Mouse (Mus musculus) mouse embryonic stem cell (cell line): ENCODE results near the gene Ttc8.

Source experiments
- in situ Hi-C, 2 experiments: fragments of 300-500 bp; cut with MboI; formaldehyde crosslinking; loops; 1 replicate in 1 of 2; 3 replicates in 1 of 2; pipeline ENCODE4 v1.14.3; 2019 to 2020; ENCODE audit warnings: low sequenced_read_pairs in 2 of 2, low pct_unique_long_range_greater_than_20kb in 1 of 2, mixed read lengths in 1 of 2; ENCODE audit not compliant: unreplicated experiment in 1 of 2

Gene Ttc8

DNA sequence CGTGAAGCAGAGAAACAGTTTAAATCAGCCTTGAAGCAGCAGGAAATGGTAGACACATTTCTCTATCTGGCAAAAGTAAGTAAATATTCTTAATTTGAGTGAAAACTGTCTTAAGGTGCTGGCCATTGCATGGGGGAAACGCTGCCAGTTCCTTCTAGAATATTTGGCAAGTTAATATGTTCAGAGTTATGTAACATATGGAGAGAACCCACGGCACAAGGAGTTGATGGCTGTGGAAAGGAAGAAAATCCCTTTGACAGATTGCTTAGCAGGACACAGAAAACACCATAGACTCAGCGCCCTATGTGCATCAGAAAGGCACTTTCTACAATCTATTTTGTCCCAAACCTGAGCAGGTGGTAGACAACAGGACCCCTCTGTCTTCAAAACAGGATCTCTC is 41.0 kb downstream of the Ttc8 start:
- in situ Hi-C loops, result no loop called here

DNA sequence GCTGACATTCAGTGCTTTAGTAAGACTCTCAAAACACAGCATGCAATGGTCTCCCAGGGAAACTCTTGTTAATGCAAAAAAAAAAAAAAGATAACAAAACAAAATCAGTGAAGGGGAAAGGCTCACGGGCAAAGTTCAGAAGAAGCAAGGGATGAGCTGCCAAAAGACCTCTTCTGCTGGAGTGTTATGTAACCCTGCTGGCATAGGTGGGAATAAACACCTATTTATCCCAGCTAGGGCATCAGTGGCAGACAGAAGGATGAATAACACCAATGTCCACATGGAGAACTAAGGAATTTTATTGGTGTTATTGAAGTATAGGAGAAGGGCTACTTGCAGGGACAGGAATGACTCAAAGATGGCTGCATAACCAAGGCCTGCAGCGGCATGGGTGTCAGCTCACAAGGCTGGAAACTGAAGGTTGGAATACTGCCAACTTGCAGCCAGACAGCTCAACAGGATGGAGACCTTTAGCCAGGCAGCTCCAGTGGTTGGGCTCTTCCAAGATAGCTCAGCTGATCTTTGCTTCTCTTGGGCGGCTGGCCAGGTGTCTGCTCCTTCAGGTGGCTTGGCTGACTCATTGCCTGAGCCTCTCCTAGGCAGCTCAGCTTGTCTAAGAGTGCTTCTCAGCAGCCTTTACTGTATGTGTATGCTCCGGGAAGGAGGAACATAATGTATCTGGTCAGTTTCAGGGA is 45.2 kb downstream of the Ttc8 start:
- in situ Hi-C loops, result no loop called here

DNA sequence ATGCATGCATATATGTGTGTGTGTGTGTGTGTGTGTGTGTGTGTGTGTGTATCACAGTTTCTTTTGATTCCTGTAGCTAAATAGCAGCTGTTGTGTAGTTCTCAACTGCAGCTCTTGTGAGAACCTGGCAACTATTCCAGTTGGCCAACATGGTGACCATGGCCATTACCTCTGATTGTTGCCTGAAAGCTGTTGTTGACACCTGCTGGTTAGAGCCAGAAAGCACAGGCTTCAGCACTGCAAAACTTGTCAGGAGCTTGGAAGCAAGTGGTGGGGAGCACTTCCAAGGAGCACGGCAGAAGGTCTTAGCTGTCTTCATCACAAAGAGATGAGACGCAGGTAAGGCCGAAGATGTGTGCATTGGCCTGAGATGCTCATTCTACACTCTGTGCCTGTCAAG is 51.9 kb downstream of the Ttc8 start:
- in situ Hi-C loops, result no loop called here

DNA sequence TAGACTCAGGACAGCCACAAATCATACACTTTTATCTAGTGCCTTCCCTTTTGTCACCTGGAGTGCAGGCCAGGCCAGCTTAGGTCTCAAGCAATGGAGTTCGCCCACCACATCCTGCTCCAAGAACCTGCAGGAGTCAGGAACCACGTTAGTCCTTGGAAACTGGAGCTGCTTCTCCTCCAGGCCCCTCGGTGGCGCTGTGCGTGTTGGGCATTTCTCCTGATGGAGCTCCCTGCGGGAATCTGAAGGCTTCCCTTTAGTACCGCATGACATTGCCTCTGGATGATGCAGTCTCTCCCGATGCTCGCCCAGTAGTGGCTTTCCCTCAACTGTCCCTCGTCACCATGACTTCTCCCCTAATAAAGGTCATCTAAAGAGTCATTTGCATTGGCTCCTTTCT is 53.1 kb downstream of the Ttc8 start:
- in situ Hi-C loops, result no loop called here

DNA sequence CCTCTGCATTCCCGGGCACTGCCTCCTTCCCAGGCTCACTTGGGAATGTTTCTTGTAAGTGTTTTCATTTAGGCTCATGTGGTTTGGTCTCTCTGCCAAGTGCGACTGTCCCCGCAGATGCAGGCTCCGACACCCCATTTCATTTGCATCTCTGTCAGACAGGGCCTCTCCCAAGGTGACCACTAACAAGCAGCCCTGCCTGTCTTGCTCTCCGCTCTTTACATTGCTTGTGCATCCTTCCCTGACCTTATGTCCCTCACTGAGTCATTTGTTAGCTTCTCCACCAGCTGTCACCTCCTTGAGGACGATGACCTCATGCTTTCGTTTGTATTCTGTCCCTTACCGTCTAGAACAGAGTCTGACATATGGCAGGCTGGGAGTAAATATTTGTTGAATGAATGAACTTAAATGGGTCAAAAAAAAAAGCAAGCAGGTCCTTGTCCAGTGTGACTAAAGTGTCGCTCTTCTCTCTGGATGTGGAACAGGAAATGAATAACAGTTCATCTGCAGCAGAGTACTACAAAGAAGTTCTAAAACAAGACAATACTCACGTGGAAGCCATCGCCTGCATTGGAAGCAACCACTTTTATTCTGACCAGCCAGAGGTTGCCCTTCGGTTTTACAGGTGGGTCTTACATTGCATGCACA is 53.9 kb downstream of the Ttc8 start:
- in situ Hi-C loops, result no loop called here

DNA sequence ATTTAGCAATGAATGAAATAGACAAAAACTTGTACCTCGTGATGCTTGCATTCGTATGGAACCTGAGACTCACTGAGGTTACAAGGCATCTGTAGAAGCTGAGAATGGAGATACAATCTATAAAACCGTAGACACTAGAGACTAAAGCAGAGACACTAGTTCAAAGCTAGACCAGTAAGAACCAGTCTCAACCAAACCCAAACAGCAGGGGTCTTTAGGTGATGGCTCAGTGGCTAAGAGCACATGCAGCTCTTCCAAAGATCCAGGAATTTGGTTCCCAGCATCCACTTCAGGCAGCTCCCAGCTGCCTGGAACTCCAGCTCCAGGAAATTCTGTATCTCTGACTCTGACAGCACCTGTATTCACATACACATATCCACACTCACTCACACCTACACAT is 60.7 kb downstream of the Ttc8 start:
- in situ Hi-C loops, result no loop called here

DNA sequence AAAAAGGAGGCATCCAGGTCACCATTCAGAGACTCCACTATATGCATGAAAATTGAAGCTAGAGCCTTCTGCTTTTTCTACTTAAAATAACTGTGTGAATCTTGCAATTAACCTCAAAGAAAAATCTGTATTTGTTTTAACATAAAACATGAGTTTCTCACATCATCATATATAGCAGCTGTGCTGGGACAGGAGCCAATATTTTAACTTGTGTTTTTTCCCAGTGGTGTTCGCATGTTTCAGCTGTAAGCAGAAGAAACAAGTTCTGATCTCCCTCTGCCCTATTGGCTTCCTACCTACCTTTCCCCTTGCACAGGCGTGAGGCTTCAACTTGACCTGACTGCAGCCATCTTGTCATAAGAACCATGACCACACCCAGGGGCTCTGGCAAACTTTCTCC is 64.4 kb downstream of the Ttc8 start:
- in situ Hi-C loops, result no loop called here

DNA sequence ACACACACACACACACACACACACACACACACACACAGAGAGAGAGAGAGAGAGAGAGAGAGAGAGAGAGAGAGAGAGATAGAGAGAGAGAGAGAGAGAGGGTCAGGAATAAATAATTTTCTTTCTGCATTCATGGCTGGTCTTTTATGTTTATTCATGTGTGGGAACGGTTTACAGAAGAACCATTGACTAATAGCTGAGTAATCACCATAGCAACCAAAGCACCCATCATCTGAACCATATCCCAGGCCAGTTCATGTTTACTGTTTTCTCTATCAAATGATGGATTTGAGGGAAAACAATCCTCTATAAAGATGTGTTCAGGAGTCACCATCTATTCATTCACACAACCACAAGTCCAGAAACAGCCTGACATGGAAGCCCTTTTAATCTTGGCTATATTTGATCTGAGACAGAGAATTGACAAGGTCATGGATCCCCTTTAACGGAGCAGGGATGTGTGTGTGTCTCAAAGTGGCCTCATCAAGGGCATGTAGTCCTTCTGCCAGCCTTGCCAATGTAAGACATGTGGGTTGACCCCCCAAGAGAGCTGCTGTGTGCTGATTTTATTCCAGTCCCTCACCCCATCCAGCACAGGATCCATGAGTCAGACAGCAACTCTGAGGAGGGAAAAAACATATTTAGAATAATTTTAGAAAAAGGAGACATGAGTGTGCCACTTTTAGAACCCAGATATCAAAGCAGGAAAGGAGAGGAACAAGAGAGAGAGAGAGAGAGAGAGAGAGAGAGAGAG is 70.9 kb downstream of the Ttc8 start:
- in situ Hi-C loops, result no loop called here

DNA sequence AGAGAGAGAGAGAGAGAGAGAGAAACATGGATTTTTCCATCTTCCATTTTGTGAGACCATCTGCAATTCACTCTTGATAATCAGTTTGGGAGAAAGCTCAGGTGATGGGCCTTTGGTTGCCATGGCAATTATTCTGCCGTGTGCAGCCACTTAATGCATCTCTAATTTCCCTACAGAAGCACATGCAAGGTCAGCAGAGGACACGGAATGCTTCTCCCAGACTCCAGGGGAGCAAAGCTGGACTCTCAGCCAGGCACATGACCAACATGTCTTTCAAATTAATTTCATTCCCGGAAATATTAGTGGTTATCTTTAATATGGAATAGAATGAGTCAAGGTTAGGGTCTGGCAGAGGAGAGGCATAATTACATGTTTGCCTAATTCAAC is 71.4 kb downstream of the Ttc8 start:
- in situ Hi-C loops, result no loop called here

DNA sequence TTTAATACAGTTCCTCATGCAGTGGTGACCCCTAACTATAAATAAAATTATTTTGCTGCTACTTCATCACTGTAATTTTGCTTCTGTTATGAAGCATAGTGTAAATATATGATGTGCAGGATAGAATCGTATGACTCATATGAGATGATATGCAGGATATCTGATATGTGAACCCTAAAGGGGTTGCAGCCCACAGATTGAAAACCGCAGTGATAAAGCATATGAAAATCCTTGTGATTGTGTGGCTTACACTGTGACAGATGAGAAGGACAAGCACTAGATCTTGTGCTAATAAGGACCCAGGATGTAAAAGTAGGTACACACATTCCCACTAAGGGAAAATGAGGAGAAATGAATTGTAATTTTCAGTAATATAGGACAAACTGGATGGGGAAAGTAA is 73.4 kb downstream of the Ttc8 start:
- in situ Hi-C loops, result no loop called here

DNA sequence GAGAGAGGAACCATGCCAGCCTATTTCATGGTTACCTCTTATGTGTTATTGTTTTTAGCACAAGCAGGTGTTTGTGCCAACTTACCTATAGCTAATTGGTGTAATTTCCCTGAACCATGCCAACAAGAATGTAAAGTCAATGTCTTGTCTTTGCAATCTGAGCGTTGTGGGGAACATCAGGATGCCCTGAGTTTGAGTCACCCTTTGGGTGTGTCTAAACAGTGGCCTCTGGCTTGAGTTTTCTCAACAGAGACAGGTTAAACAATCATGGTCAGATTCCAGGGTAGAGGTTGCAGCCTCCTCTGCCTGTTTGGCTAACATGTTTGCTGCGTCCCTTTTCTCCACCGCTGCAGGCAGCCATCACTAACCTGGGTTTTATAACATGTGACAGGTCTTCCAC is 74.0 kb downstream of the Ttc8 start:
- in situ Hi-C loops, result no loop called here

DNA sequence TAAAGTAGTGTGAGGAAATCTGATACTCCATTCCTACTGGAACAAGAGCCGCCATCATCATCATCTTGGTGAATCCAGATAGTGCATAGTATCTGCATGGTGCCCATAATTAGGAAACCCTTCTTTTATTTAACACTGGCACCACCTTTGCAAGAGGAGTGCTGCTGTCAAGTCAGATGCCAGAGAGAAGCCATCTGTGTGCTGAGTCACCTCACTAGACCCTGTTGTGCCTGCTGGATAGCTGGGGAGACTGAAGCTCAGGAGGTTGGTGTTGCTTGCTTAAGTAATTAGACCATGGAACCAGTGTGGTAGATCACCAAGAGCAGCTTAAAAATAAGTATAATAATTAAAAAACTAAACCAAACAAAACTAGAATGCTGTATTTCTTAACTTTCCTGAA is 75.5 kb downstream of the Ttc8 start:
- in situ Hi-C loops, result no loop called here

DNA sequence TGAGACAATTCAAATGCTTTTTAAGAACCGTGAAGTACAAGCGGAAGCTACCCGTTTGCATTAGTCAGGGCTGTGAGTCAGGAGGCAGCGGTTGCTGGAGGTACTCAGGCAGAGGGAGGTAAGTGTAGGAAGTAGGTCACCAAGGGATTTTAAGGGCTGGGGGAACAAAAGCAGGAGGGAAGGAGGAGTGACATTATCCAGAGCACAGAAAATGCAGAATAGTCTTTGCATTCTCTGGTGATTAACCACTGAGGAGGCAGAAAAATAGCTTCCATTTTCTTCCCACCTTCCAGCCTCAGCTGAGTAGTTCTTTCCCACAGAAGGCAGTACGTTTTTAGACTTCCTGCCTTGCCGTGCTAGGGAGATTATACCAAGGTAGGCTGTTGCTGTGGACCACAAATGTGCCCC is 76.2 kb downstream of the Ttc8 start:
- in situ Hi-C loops, result no loop called here

DNA sequence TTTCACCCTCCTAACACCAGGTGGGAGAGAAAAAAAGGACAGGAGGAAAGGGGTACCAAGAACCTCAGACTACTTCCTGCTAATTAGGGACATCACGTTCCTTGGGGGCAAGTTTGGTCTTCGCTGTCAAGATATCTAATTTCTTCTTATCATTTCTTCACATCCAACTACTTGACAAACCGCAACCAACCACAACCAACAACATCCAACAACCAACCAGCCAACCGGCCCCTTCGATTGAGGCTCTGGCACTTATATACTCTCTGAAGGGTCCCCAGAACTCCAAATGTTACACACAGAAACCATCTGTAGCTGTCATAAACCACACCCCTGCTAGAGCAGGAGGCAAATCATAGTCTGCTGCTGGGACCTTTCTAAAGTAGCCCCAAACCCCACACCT is 76.7 kb downstream of the Ttc8 start:
- in situ Hi-C loops, result no loop called here

DNA sequence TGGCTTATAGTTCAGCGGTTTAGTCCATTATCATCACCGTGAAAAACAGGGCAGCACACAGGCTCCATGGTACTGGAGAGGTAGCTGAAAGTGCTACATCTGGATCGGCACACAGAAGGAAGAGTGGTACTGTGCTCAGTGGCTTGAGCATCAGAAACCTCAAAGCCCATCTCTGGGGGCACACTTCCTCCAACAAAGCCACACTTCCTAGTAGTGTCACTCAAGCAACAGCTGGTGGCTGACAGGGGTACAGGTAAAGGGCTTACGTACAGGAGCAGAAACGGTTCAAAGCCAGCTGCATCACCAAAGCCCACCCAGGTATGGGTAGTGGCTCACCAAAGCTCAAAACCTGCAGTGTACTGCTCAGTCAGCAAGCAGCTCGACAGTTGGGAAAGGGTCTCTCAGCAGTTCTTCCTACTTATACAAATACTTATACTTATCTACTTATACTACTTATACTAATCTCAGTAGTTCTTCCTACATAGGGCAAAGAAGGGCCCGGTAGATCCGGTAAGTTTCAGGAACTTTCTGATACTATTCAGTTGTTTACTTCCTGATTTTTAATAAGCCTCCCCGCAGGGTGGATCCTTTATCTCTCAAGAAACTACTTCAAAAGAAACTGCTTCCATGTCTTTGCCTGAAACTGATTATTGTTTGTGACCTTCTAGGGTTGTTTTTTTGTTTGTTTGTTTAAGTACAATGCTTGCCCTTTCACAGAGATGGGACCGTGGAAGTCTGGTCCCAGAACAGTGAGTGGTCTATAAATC is 78.5 kb downstream of the Ttc8 start:
- in situ Hi-C loops, result no loop called here

DNA sequence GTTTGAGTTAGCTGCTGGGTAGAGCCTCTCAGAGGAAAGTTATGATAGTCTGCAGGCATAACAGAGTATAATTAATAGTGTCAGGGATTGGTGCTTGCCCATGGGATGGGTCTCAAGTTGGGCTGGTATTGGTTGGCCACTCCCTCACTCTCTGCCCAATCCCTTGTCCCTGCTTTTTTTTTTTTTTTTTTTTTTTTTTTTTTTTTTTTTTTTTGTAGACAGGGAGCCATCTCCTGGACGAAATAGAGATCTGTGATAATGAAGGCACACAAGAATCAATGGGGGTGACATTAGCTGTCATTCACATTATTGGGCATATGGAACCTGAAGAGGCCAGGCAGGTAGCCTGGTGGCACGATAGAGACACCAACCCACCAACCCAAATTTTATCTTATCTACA is 79.9 kb downstream of the Ttc8 start:
- in situ Hi-C loops, result no loop called here

DNA sequence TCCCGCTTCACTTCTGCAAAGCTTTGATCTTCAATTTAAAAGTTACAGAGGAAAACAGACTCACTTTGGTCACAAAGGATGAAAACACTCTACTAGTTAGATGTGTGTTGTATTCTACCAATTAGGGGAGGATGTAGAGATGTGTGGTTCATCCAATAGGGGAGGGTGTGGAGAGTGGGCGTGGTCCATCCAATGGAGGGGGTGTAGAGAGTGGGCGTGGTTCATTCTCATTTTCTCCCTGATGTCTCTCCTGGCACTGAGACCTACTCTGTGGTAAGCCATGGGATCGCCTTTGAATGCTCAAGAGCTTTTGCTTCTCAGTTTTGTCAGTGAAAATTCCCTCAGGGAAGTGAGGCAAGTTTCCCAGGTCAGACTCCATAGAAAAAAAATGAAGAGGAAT is 82.7 kb downstream of the Ttc8 start:
- in situ Hi-C loops, result no loop called here

DNA sequence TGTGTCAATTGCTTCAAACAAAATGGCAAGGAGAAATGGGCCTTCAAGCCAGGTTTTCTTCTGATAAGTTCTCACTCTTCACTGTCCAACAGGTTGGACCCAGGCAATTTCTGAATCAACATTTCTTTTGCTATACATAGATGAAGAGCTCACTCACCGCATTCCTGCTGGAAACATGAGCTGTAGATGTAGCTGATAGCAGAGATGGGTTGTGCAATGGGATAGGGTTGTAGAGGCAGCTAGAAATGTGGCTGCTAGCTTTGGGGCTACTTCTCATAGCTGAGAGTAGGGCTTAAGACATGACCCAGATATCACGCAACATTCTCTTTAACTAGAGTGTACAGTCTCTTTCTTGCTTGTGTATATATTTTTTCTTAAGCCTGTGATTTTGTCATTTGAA is 84.4 kb downstream of the Ttc8 start:
- in situ Hi-C loops, result no loop called here

DNA sequence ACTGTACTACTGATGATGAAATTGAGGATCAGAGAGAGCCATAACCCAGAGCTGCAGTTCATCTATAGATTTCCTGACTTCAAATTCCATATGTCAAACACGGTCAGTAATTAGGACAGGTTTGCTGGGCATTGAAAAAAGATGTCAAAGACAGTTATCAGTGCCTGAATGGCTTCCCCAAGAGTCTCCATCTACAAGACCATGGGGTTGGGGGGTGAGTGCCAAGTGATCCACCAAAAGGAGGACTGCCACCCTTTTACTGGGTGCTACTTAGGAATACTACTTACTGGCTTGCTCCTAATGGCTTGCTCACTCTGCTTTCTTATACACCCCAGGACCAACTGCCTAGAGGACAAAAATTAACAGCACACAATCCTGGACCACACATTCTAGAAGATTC is 88.4 kb downstream of the Ttc8 start:
- in situ Hi-C loops, result no loop called here
